Mouse (Mus musculus) ES-E14 (cell line): Measurements from ENCODE around the gene Jph2. TPM values are rescaled to one million over a fixed set of nuclear protein-coding genes. Genes with fewer than 3 reads are reported as not detected.

Experiments used
- DNase-seq: peaks from one replicate; pipeline ENCODE4 v3.0.0-alpha.2; 2013; ENCODE audit warnings: low read depth, low spot score
- H3K27ac ChIP-seq: 2 replicates; pipeline ENCODE4 v1.5.1; 2012; ENCODE audit warnings: low read depth, mild to moderate bottlenecking, low read length, moderate library complexity, mixed read lengths; ENCODE audit not compliant: poor library complexity, insufficient read depth, severe bottlenecking
- H3K36me3 ChIP-seq: 2 replicates; pipeline ENCODE4 v1.6.1; 2012; ENCODE audit warnings: mild to moderate bottlenecking, low read length, moderate library complexity, mixed read lengths; ENCODE audit not compliant: control insufficient read depth, poor library complexity, insufficient read depth, severe bottlenecking
- H3K4me1 ChIP-seq, 2 experiments: fragments of 150-350 bp in 1 of 2; sonication (generic) in 1 of 2; 2 replicates each; pipeline ENCODE4 v1.6.1; 2012; ENCODE audit warnings: low read length in 2 of 2, mild to moderate bottlenecking in 1 of 2, mixed read lengths in 1 of 2; ENCODE audit not compliant: control insufficient read depth in 2 of 2, insufficient read depth in 2 of 2, poor library complexity in 1 of 2
- H3K4me3 ChIP-seq, 2 experiments: fragments of 150-350 bp in 1 of 2; sonication (generic) in 1 of 2; 2 replicates each; pipeline ENCODE4 v1.5.1; 2012; ENCODE audit warnings: low read length in 2 of 2, low read depth in 1 of 2, mild to moderate bottlenecking in 1 of 2, mixed read lengths in 1 of 2; ENCODE audit not compliant: insufficient read depth in 1 of 2, poor library complexity in 1 of 2, severe bottlenecking in 1 of 2
- H3K9ac ChIP-seq: 2 replicates; pipeline ENCODE4 v1.6.1; 2012; ENCODE audit warnings: low read depth, mild to moderate bottlenecking, low read length, mixed read lengths; ENCODE audit not compliant: poor library complexity, insufficient read depth, severe bottlenecking
- H3K9me3 ChIP-seq: fragments of 150-350 bp; sonication (generic); 2 replicates; pipeline ENCODE4 v1.6.1; 2012; ENCODE audit warnings: low read depth, mild to moderate bottlenecking, low read length; ENCODE audit not compliant: control insufficient read depth, insufficient read depth
- CHD2 ChIP-seq: IDR thresholded peaks from 2 replicates; pipeline ENCODE4 v1.6.1; 2014; ENCODE audit warnings: mild to moderate bottlenecking, low read depth, low read length, inconsistent platforms
- HCFC1 ChIP-seq: IDR thresholded peaks from 2 replicates; pipeline ENCODE4 v1.6.1; 2012; ENCODE audit warnings: low read length, inconsistent platforms, borderline replicate concordance; ENCODE audit not compliant: insufficient read depth
- MAFK ChIP-seq: IDR thresholded peaks from 2 replicates; pipeline ENCODE4 v1.6.1; 2014; ENCODE audit warnings: mild to moderate bottlenecking, low read depth, low read length, inconsistent platforms; ENCODE audit not compliant: insufficient read depth
- ZC3H11A ChIP-seq: IDR thresholded peaks from 2 replicates; pipeline ENCODE4 v1.6.1; 2012; ENCODE audit warnings: low read depth, mild to moderate bottlenecking, inconsistent platforms, low read length, borderline replicate concordance
- ZNF384 ChIP-seq: IDR thresholded peaks from 2 replicates; pipeline ENCODE4 v1.6.1; 2012; ENCODE audit warnings: low read depth, low read length, inconsistent platforms
- in situ Hi-C, 2 experiments: fragments of 600-800 bp; cut with MboI; formaldehyde crosslinking; loops; one replicate each; pipeline ENCODE4 v1.15.1; 2025; ENCODE audit warnings: low sequenced_read_pairs in 2 of 2, inconsistent platforms in 1 of 2; ENCODE audit not compliant: unreplicated experiment in 2 of 2
- total RNA-seq: library from RNA; depleted of rRNA; stranded (reverse); fragments of 300-350 nt; gene quantifications from 2 replicates; pipeline ENCODE4 v1.2.3, GENCODE M21; 2012

Jph2 gene
- total RNA-seq, 1 experiment = 7.7 TPM

DNA sequence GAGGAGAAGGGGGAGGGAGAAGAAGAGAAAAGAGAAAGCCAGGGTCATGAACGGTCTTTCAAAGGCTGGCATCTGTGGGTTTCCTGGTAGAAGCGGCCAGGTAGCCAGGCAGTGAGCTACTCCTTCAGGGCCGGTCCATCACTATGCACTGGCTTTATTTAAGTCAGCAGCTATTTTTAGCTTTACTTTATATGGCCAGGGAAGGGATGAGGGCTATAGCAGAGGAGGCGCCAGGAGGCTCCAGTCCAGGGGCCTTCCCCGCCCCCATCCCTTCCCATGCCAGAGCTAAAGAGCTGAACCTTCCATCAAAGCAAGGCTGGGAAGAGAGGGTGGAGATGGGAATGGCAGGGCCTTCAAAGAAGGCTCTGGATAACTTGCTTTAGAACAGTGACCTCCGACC, 5.4 kb downstream of the Jph2 start:
- in situ Hi-C loops = no loop called here
- Histone ChIP-seq H3K4me1 (peaks cover under 1% of the 10 kb centered on the region in 2 experiments; a peak in 2 of 4 replicates), H3K9ac (no peak overlapping the region), H3K27ac (no peak overlapping the region), H3K4me3 (no peak overlapping the region), H3K36me3 (no peaks in the 10 kb centered on the region), H3K9me3 (no peaks in the 10 kb centered on the region)
- no peak for DNase-seq
- TF ChIP-seq MAFK = no peak
- no peak for TF ChIP-seq ZNF384
- no peak for TF ChIP-seq CHD2
- TF ChIP-seq ZC3H11A = no peak
- no peak for TF ChIP-seq HCFC1

DNA sequence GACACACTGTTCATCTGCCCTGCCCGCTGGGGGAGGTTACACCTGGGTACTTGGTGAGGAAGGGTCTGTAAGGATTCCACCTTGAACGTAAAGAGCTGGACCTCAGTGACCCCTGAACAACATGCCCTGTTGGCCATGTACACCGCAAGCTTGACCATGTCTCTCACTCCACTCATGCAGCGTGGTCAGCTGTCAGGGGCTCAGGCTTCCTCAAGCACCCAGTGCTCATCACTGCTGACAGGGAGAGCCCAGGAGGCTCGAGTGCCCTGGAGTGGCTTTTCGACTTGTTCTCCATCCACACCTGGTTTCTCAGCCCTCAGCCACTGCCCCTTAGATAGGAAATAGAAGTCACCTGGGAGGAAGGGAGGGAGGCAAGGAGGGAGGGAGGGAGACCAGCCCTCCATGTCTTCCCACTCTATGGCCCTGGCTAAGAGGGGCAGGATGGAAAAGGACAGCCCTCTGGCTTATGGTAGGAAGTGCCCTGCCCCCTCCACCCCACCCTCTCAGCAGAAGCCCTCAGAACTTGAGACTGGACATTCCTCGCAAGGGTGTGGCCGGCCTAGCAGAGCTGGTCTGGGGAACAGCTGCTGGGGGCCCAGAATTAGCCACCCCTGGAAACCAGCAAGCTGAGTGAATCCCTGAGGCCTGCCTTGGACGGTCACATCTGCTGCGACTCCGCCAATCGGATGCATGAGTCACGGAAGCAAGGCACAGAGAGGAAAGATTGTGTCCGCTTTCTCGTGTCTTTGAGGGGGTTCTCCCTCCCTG, 11.2 kb downstream of the Jph2 start:
- no peak for TF ChIP-seq HCFC1
- TF ChIP-seq MAFK = no peak
- TF ChIP-seq CHD2 = no peak
- TF ChIP-seq ZNF384 = no peak
- DNase-seq = no peak
- H3K4me1 ChIP-seq = peaks cover 6 to 10% of the 10 kb centered on the region in 2 experiments
- no peaks in the 10 kb centered on the region for H3K9me3 ChIP-seq
- peak overlapping the region in 1 of 2 experiments; percentile 16; a peak in 1 of 4 replicates for H3K4me3 ChIP-seq
- H3K36me3 ChIP-seq = no peaks in the 10 kb centered on the region
- H3K27ac ChIP-seq = no peak overlapping the region
- no peak overlapping the region for H3K9ac ChIP-seq
- in situ Hi-C loops = no loop called here

DNA sequence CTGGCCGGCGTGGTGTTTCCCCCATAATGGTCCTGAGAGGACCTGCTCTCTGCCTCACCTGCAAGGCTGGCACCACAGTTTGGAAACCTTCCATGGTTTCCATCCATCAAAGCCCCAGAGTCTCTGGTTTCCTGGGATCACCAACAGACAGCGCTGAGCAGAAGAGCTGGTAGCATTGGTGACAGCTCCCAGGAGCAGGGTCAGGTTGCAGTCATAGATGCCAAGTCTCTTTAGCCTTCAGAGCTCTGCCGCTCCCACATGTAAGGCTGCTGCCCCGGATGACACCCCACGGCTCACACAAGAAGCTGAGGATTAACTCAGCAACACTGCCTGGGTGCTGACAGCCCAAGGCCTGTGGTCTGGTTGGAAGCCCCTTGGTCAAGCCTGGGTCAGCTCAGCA, 12.7 kb downstream of the Jph2 start:
- no peak for TF ChIP-seq ZC3H11A

DNA sequence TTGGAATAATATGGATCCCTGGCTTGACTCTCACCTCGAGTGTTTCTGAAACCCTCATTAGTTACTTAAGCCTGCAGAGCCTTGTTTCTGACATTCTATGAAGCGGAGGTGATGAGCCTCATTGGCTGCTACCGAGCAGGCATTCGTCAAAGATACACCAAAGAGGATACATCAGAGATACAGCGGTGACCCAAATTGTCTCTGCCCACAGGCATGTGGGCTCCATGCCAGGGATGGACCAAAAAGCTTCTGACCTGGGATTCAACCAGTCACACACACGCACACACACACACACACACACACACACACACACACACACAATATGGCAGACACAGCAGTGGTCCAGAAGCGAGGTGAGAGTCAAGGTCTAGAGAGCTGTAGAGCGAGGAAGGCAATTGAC, 16.5 kb downstream of the Jph2 start:
- Histone ChIP-seq H3K9ac (no peak overlapping the region), H3K27ac (no peak overlapping the region), H3K4me1 (peaks cover 0 to 3% of the 10 kb centered on the region in 2 experiments; a peak in 1 of 4 replicates), H3K9me3 (no peaks in the 10 kb centered on the region), H3K4me3 (no peak overlapping the region), H3K36me3 (no peaks in the 10 kb centered on the region)
- TF ChIP-seq CHD2 = no peak
- TF ChIP-seq ZNF384 = no peak
- TF ChIP-seq MAFK = no peak
- no peak for TF ChIP-seq ZC3H11A
- TF ChIP-seq HCFC1 = no peak
- in situ Hi-C loops = no loop called here
- no peak for DNase-seq

More for the DNA sequence above, 12.7 kb downstream of the Jph2 start:
- no peaks in the 10 kb centered on the region for H3K9me3 ChIP-seq
- no peak overlapping the region for H3K9ac ChIP-seq
- H3K4me1 ChIP-seq = peaks cover 6 to 10% of the 10 kb centered on the region in 2 experiments
- in situ Hi-C loops = no loop called here
- H3K27ac ChIP-seq = no peak overlapping the region
- H3K36me3 ChIP-seq = no peaks in the 10 kb centered on the region
- no peak for DNase-seq
- H3K4me3 ChIP-seq = no peak overlapping the region

DNA sequence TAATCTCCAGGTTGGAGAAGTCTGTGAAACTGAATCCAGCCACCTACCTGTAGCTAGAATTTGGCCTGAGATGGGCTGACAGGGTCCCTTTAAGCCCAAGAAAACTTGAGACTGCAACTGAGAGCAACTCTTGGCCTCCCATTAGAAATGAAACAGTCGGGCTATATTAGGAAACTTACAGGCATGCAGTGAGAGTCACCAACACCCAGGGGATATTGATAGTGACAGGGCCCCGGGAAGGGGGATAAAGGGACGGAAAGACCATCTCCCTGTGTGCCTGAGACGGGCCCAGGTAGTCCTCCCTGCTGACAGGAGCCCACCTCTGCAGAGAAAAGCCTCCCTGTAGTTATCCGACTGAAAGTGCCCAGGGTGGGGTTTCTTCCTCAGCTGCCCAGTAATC, 18.4 kb downstream of the Jph2 start:
- Histone ChIP-seq H3K4me1 (peaks cover 0 to 7% of the 10 kb centered on the region in 2 experiments; a peak in 1 of 4 replicates), H3K9me3 (no peaks in the 10 kb centered on the region), H3K27ac (no peak overlapping the region), H3K36me3 (no peaks in the 10 kb centered on the region), H3K9ac (no peak overlapping the region), H3K4me3 (no peak overlapping the region)
- TF ChIP-seq HCFC1 (no peak), CHD2 (no peak), MAFK (no peak), ZC3H11A (no peak), ZNF384 (no peak)
- in situ Hi-C loops = no loop called here
- no peak for DNase-seq
